Mouse (Mus musculus): Measurements from ENCODE around the gene Gm45808. TPM values are rescaled to one million over a fixed set of nuclear protein-coding genes. Genes with fewer than 3 reads are reported as not detected.
A peak's percentile ranks its signal among the peaks of the same experiment; 100 is the strongest.

Gm45808 gene
- polyA plus RNA-seq, 1 experiment from 2014 or later: not detected

GRCm38 (mm10) chr7:45514411-45514810, 27.8 kb upstream of the Gm45808 start:
- no peak overlapping the region for H3K27ac ChIP-seq
- no peaks in the 10 kb centered on the region for H3K27me3 ChIP-seq (ENCODE audit: insufficient read depth, low read length)
- H3K4me1 ChIP-seq (replicated peaks; ENCODE audit: insufficient read depth, low read length): peaks cover 4% of the 10 kb centered on the region; the same call in 1 of the 2 replicates
- H3K4me2 ChIP-seq (ENCODE audit: low read length): no peak overlapping the region
- WGBS: 78% methylated on average over 7 of the region's 7 CpGs
- H3K9me3 ChIP-seq (replicated peaks; ENCODE audit: low read length): no peaks in the 10 kb centered on the region
- no peak for ATAC-seq (replicated peaks; ENCODE audit: low FRiP score, low read depth)
- H3K9ac ChIP-seq (ENCODE audit: low read depth, low read length): no peak overlapping the region
- no peak for DNase-seq (ENCODE audit: low spot score)
- H3K36me3 ChIP-seq (ENCODE audit: insufficient read depth, low read length): no peaks in the 10 kb centered on the region
- H3K4me3 ChIP-seq (replicated peaks; ENCODE audit: low read depth, low read length): no peak overlapping the region
- no peak for TF ChIP-seq CTCF (IDR thresholded peaks at IDR 0.05; ENCODE audit: low read depth)

- DNase-seq (ENCODE audit: low spot score) (peak; percentile 99), ATAC-seq (replicated peaks; ENCODE audit: low FRiP score, low read depth) (peak; percentile 88)
- peak within 1 kb of the TSS; percentile 69 for H3K4me3 ChIP-seq (replicated peaks; ENCODE audit: low read depth, low read length)
- peak within 1 kb of the TSS; percentile 92 for H3K27ac ChIP-seq
- no peaks in the 10 kb centered on the region for H3K27me3 ChIP-seq (ENCODE audit: insufficient read depth, low read length)
- under 1% methylated on average over 44 of the region's 44 CpGs for WGBS
- TF ChIP-seq CTCF (IDR thresholded peaks at IDR 0.05; ENCODE audit: low read depth): no peak
- no peaks in the 10 kb centered on the region for H3K9me3 ChIP-seq (replicated peaks; ENCODE audit: low read length)
- H3K36me3 ChIP-seq (ENCODE audit: insufficient read depth, low read length): no peaks in the 10 kb centered on the region
- peaks cover 14% of the 10 kb centered on the region for H3K4me1 ChIP-seq (replicated peaks; ENCODE audit: insufficient read depth, low read length)
- H3K9ac ChIP-seq (ENCODE audit: low read depth, low read length): peak within 1 kb of the TSS; percentile 75
- H3K4me2 ChIP-seq (ENCODE audit: low read length): peak within 1 kb of the TSS; percentile 79
Measured at GRCm38 (mm10) chr7:45509912-45510787, 23.5 kb upstream of the Gm45808 start, which contains the start of gene Nucb1. Gene Nucb1, minus strand, starts transcription at chr7:45510406.

DNA sequence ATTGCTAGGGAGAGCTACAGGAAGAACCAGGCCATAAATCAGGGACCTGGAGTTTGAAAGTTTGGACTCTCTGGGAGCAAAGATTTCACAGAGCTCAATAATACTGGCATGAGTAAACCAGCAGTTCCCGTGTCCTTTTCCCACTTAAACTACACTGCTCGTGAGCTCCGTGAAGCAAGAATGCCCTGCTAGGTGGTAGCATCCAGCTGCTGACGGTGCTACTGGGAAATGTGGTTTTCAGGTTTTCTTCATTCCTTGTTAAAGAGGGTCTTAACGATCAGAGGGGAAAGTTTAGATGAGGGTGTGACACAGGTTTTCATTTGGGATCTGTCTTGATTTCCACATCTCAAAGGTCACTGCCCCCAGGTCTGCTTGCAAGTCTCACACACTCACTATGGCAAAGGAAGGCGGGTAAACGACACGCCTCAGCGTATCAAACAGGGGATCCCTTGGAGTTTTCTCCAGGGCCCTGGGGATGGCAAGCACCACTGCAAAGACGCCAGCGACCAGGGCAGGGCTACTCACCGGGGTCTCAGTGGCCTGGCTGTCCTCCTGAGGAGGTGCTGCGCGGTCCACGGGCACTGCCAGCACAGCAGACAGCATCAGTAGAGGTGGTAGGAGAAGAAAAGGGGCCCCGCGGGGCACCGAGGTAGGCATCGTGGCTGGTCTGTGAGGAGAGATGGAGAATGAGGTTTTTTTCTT, 22.7 kb upstream of the Gm45808 start:
- H3K9ac ChIP-seq (ENCODE audit: low read depth, low read length): peak overlapping the region; percentile 75
- peak overlapping the region; percentile 92 for H3K27ac ChIP-seq
- H3K9me3 ChIP-seq (replicated peaks; ENCODE audit: low read length): no peaks in the 10 kb centered on the region
- H3K27me3 ChIP-seq (ENCODE audit: insufficient read depth, low read length): no peaks in the 10 kb centered on the region
- peaks cover 14% of the 10 kb centered on the region for H3K4me1 ChIP-seq (replicated peaks; ENCODE audit: insufficient read depth, low read length)
- H3K4me2 ChIP-seq (ENCODE audit: low read length): peak overlapping the region; percentile 79
- no peak for TF ChIP-seq CTCF (IDR thresholded peaks at IDR 0.05; ENCODE audit: low read depth)
- H3K4me3 ChIP-seq (replicated peaks; ENCODE audit: low read depth, low read length): peak overlapping the region; percentile 69
- DNase-seq (ENCODE audit: low spot score): no peak
- H3K36me3 ChIP-seq (ENCODE audit: insufficient read depth, low read length): no peaks in the 10 kb centered on the region
- WGBS: 14% methylated on average over 19 of the region's 19 CpGs
- 0 out of 2 replicates have a peak, but pooled peaks have one; percentile 3 for ATAC-seq (replicated peaks; ENCODE audit: low FRiP score, low read depth)

DNA sequence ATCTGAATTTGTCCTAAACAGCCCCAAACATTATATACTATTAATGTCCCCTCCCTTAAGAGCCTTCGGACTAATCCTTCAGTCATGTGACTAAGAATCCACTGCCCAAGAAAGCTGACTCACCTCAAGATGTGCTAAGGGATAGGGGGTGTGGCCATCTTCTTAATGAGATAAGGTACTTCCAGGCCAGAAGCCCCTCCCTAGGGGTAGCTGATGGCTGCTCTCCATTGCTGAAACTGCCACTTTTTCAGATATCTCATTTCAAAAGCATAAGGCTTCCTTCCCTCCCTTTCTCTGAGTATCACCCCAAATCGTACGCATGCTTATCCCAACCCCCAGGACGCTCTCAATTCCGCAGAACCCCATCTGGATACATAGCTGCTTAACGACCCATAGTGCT, 21.9 kb upstream of the Gm45808 start:
- ATAC-seq (replicated peaks; ENCODE audit: low FRiP score, low read depth): no peak
- Histone ChIP-seq H3K4me2 (ENCODE audit: low read length) (peak overlapping the region; percentile 79), H3K27ac (no peak overlapping the region), H3K27me3 (ENCODE audit: insufficient read depth, low read length) (no peaks in the 10 kb centered on the region), H3K9ac (ENCODE audit: low read depth, low read length) (peak overlapping the region; percentile 75; the same call in 1 of the 2 replicates), H3K9me3 (replicated peaks; ENCODE audit: low read length) (no peaks in the 10 kb centered on the region), H3K4me1 (replicated peaks; ENCODE audit: insufficient read depth, low read length) (peaks cover 14% of the 10 kb centered on the region), H3K4me3 (replicated peaks; ENCODE audit: low read depth, low read length) (0 out of 2 replicates have a peak overlapping the region, but pooled peaks have one; percentile 69), H3K36me3 (ENCODE audit: insufficient read depth, low read length) (no peaks in the 10 kb centered on the region)
- no peak for TF ChIP-seq CTCF (IDR thresholded peaks at IDR 0.05; ENCODE audit: low read depth)
- DNase-seq (ENCODE audit: low spot score): no peak
- 40% methylated on average over 6 of the region's 6 CpGs for WGBS

- no peak for TF ChIP-seq CTCF (IDR thresholded peaks at IDR 0.05; ENCODE audit: low read depth)
- Histone ChIP-seq H3K4me3 (replicated peaks; ENCODE audit: low read depth, low read length) (no peak overlapping the region), H3K27me3 (ENCODE audit: insufficient read depth, low read length) (no peaks in the 10 kb centered on the region), H3K27ac (no peak overlapping the region), H3K36me3 (ENCODE audit: insufficient read depth, low read length) (0 out of 2 replicates have a peak, but pooled peaks cover 4% of the 10 kb centered on the region), H3K4me2 (ENCODE audit: low read length) (no peak overlapping the region), H3K4me1 (replicated peaks; ENCODE audit: insufficient read depth, low read length) (peaks cover 14% of the 10 kb centered on the region), H3K9ac (ENCODE audit: low read depth, low read length) (no peak overlapping the region), H3K9me3 (replicated peaks; ENCODE audit: low read length) (no peaks in the 10 kb centered on the region)
- DNase-seq (ENCODE audit: low spot score) (no peak), ATAC-seq (replicated peaks; ENCODE audit: low FRiP score, low read depth) (no peak)
- WGBS: 82% methylated on average over 6 of the region's 6 CpGs
Measured at GRCm38 (mm10) chr7:45507583-45507982, 21.0 kb upstream of the Gm45808 start.

DNA sequence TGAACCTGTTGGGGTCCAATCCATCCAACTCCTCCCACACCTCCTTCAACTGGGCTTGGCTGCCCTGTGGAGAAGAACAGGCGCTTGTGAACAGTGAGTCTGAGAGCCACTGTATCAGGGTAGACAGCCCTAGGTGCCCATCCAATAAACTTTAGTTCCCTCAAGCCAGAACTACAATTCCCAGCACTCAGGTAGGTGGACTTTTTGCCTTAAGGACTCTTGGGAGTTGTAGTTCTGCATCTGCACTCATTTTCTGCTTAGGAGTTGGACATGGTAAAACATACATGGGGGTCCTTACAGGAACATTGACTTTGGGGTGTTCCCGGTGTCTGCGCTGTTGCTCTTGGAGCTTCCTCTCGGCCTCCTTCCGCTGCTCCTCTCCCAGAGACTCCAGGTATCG, 11.8 kb upstream of the Gm45808 start:
- no peak overlapping the region for H3K27ac ChIP-seq
- H3K36me3 ChIP-seq (ENCODE audit: insufficient read depth, low read length): peaks cover 73% of the 10 kb centered on the region
- DNase-seq (ENCODE audit: low spot score) (no peak), ATAC-seq (replicated peaks; ENCODE audit: low FRiP score, low read depth) (no peak)
- H3K4me1 ChIP-seq (replicated peaks; ENCODE audit: insufficient read depth, low read length): no peaks in the 10 kb centered on the region
- H3K4me2 ChIP-seq (ENCODE audit: low read length): no peak overlapping the region
- no peak for TF ChIP-seq CTCF (IDR thresholded peaks at IDR 0.05; ENCODE audit: low read depth)
- no peaks in the 10 kb centered on the region for H3K27me3 ChIP-seq (ENCODE audit: insufficient read depth, low read length)
- no peak overlapping the region for H3K4me3 ChIP-seq (replicated peaks; ENCODE audit: low read depth, low read length)
- no peaks in the 10 kb centered on the region for H3K9me3 ChIP-seq (replicated peaks; ENCODE audit: low read length)
- H3K9ac ChIP-seq (ENCODE audit: low read depth, low read length): no peak overlapping the region
- WGBS: 97% methylated on average over 6 of the region's 6 CpGs

Measured in kidney, postnatal 0 days (tissue).